Mouse (Mus musculus): ENCODE measurements around the gene Sec61a1. TPM values are rescaled to one million over a fixed set of nuclear protein-coding genes. Genes with fewer than 3 reads are reported as not detected.

The Sec61a1 gene
- polyA plus RNA-seq, 1 experiment from 2014 or later = 195 TPM

- Histone ChIP-seq H3K27ac (ENCODE audit: low read depth, low read length) (no peak overlapping the region), H3K4me2 (ENCODE audit: low read depth) (no peak overlapping the region), H3K36me3 (ENCODE audit: control insufficient read depth, insufficient read depth, low read length) (no peaks in the 10 kb centered on the region), H3K27me3 (ENCODE audit: control insufficient read depth, insufficient read depth, low read length) (peaks cover 10% of the 10 kb centered on the region; the same call in 1 of the 2 replicates), H3K9ac (ENCODE audit: low read length) (no peak overlapping the region), H3K4me1 (ENCODE audit: control insufficient read depth, insufficient read depth, low read length) (no peaks in the 10 kb centered on the region), H3K9me3 (ENCODE audit: control insufficient read depth, low read length) (no peaks in the 10 kb centered on the region), H3K4me3 (ENCODE audit: low read depth, low read length) (no peak overlapping the region)
- 30% methylated on average over 4 of the region's 4 CpGs for WGBS
- no peak for ATAC-seq (ENCODE audit: insufficient read depth, low FRiP score, low TSS enrichment)
- DNase-seq (ENCODE audit: low spot score) = peak; percentile 64
Measured at GRCm38 (mm10) chr6:88549137-88549814, 30.6 kb upstream of the Sec61a1 start.

- peaks cover 10% of the 10 kb centered on the region; the same call in 1 of the 2 replicates for H3K27me3 ChIP-seq (ENCODE audit: control insufficient read depth, insufficient read depth, low read length)
- DNase-seq (ENCODE audit: low spot score) = no peak
- H3K4me1 ChIP-seq (ENCODE audit: control insufficient read depth, insufficient read depth, low read length) = no peaks in the 10 kb centered on the region
- H3K4me2 ChIP-seq (ENCODE audit: low read depth) = no peak overlapping the region
- 81% methylated on average over 10 of the region's 10 CpGs for WGBS
- H3K9ac ChIP-seq (ENCODE audit: low read length) = no peak overlapping the region
- no peaks in the 10 kb centered on the region for H3K36me3 ChIP-seq (ENCODE audit: control insufficient read depth, insufficient read depth, low read length)
- no peak for ATAC-seq (ENCODE audit: insufficient read depth, low FRiP score, low TSS enrichment)
- no peak overlapping the region for H3K4me3 ChIP-seq (ENCODE audit: low read depth, low read length)
- no peaks in the 10 kb centered on the region for H3K9me3 ChIP-seq (ENCODE audit: control insufficient read depth, low read length)
- H3K27ac ChIP-seq (ENCODE audit: low read depth, low read length) = no peak overlapping the region
Measured at GRCm38 (mm10) chr6:88548405-88549049, 29.8 kb upstream of the Sec61a1 start.

GRCm38 (mm10) chr6:88545397-88545790 is 26.7 kb upstream of the Sec61a1 start:
- Histone ChIP-seq H3K9ac (ENCODE audit: low read length) (peak overlapping the region; percentile 49; the same call in 1 of the 2 replicates), H3K27me3 (ENCODE audit: control insufficient read depth, insufficient read depth, low read length) (peaks cover 10% of the 10 kb centered on the region; the same call in 1 of the 2 replicates), H3K4me1 (ENCODE audit: control insufficient read depth, insufficient read depth, low read length) (no peaks in the 10 kb centered on the region), H3K27ac (ENCODE audit: low read depth, low read length) (no peak overlapping the region), H3K4me3 (ENCODE audit: low read depth, low read length) (no peak overlapping the region), H3K36me3 (ENCODE audit: control insufficient read depth, insufficient read depth, low read length) (no peaks in the 10 kb centered on the region), H3K9me3 (ENCODE audit: control insufficient read depth, low read length) (no peaks in the 10 kb centered on the region), H3K4me2 (ENCODE audit: low read depth) (no peak overlapping the region)
- no peak for DNase-seq (ENCODE audit: low spot score)
- 31% methylated on average over 10 of the region's 10 CpGs for WGBS
- ATAC-seq (ENCODE audit: insufficient read depth, low FRiP score, low TSS enrichment) = no peak

GRCm38 (mm10) chr6:88544644-88545396 is 26.1 kb upstream of the Sec61a1 start:
- Histone ChIP-seq H3K27ac (ENCODE audit: low read depth, low read length) (no peak overlapping the region), H3K9ac (ENCODE audit: low read length) (peak overlapping the region; percentile 49; the same call in 1 of the 2 replicates), H3K9me3 (ENCODE audit: control insufficient read depth, low read length) (no peaks in the 10 kb centered on the region), H3K36me3 (ENCODE audit: control insufficient read depth, insufficient read depth, low read length) (no peaks in the 10 kb centered on the region), H3K27me3 (ENCODE audit: control insufficient read depth, insufficient read depth, low read length) (peaks cover 10% of the 10 kb centered on the region; the same call in 1 of the 2 replicates), H3K4me1 (ENCODE audit: control insufficient read depth, insufficient read depth, low read length) (no peaks in the 10 kb centered on the region), H3K4me2 (ENCODE audit: low read depth) (no peak overlapping the region), H3K4me3 (ENCODE audit: low read depth, low read length) (no peak overlapping the region)
- no peak for ATAC-seq (ENCODE audit: insufficient read depth, low FRiP score, low TSS enrichment)
- DNase-seq (ENCODE audit: low spot score) = no peak
- 43% methylated on average over 11 of the region's 11 CpGs for WGBS

- Histone ChIP-seq H3K4me1 (ENCODE audit: control insufficient read depth, insufficient read depth, low read length) (no peaks in the 10 kb centered on the region), H3K4me2 (ENCODE audit: low read depth) (no peak overlapping the region), H3K27me3 (ENCODE audit: control insufficient read depth, insufficient read depth, low read length) (peaks cover 10% of the 10 kb centered on the region; the same call in 1 of the 2 replicates), H3K27ac (ENCODE audit: low read depth, low read length) (no peak overlapping the region), H3K9me3 (ENCODE audit: control insufficient read depth, low read length) (no peaks in the 10 kb centered on the region), H3K36me3 (ENCODE audit: control insufficient read depth, insufficient read depth, low read length) (no peaks in the 10 kb centered on the region), H3K4me3 (ENCODE audit: low read depth, low read length) (no peak overlapping the region), H3K9ac (ENCODE audit: low read length) (no peak overlapping the region)
- no peak for ATAC-seq (ENCODE audit: insufficient read depth, low FRiP score, low TSS enrichment)
- no peak for DNase-seq (ENCODE audit: low spot score)
- WGBS = 90% methylated on average over 3 of the region's 3 CpGs
Measured at GRCm38 (mm10) chr6:88544241-88544640, 25.5 kb upstream of the Sec61a1 start.

- ATAC-seq (ENCODE audit: insufficient read depth, low FRiP score, low TSS enrichment) = no peak
- no peak for DNase-seq (ENCODE audit: low spot score)
- no peak overlapping the region for H3K4me2 ChIP-seq (ENCODE audit: low read depth)
- no peaks in the 10 kb centered on the region for H3K4me1 ChIP-seq (ENCODE audit: control insufficient read depth, insufficient read depth, low read length)
- H3K27me3 ChIP-seq (ENCODE audit: control insufficient read depth, insufficient read depth, low read length) = no peaks in the 10 kb centered on the region
- H3K9me3 ChIP-seq (ENCODE audit: control insufficient read depth, low read length) = no peaks in the 10 kb centered on the region
- no peaks in the 10 kb centered on the region for H3K36me3 ChIP-seq (ENCODE audit: control insufficient read depth, insufficient read depth, low read length)
- H3K4me3 ChIP-seq (ENCODE audit: low read depth, low read length) = no peak overlapping the region
- 68% methylated on average over 2 of the region's 2 CpGs for WGBS
- H3K9ac ChIP-seq (ENCODE audit: low read length) = no peak overlapping the region
- H3K27ac ChIP-seq (ENCODE audit: low read depth, low read length) = no peak overlapping the region
Measured at GRCm38 (mm10) chr6:88540093-88540755, 21.5 kb upstream of the Sec61a1 start.

GRCm38 (mm10) chr6:88530306-88530705 is 11.6 kb upstream of the Sec61a1 start:
- no peak for DNase-seq (ENCODE audit: low spot score)
- no peak overlapping the region for H3K4me2 ChIP-seq (ENCODE audit: low read depth)
- no peaks in the 10 kb centered on the region for H3K9me3 ChIP-seq (ENCODE audit: control insufficient read depth, low read length)
- ATAC-seq (ENCODE audit: insufficient read depth, low FRiP score, low TSS enrichment) = no peak
- H3K4me3 ChIP-seq (ENCODE audit: low read depth, low read length) = no peak overlapping the region
- no peaks in the 10 kb centered on the region for H3K27me3 ChIP-seq (ENCODE audit: control insufficient read depth, insufficient read depth, low read length)
- H3K27ac ChIP-seq (ENCODE audit: low read depth, low read length) = no peak overlapping the region
- no peaks in the 10 kb centered on the region for H3K36me3 ChIP-seq (ENCODE audit: control insufficient read depth, insufficient read depth, low read length)
- H3K4me1 ChIP-seq (ENCODE audit: control insufficient read depth, insufficient read depth, low read length) = no peaks in the 10 kb centered on the region
- no peak overlapping the region for H3K9ac ChIP-seq (ENCODE audit: low read length)

GRCm38 (mm10) chr6:88524056-88524455 is 5.4 kb upstream of the Sec61a1 start:
- ATAC-seq (ENCODE audit: insufficient read depth, low FRiP score, low TSS enrichment) (no peak), DNase-seq (ENCODE audit: low spot score) (no peak)
- Histone ChIP-seq H3K27me3 (ENCODE audit: control insufficient read depth, insufficient read depth, low read length) (no peaks in the 10 kb centered on the region), H3K4me2 (ENCODE audit: low read depth) (no peak overlapping the region), H3K36me3 (ENCODE audit: control insufficient read depth, insufficient read depth, low read length) (no peaks in the 10 kb centered on the region), H3K4me1 (ENCODE audit: control insufficient read depth, insufficient read depth, low read length) (peaks cover 4% of the 10 kb centered on the region), H3K9me3 (ENCODE audit: control insufficient read depth, low read length) (no peaks in the 10 kb centered on the region), H3K27ac (ENCODE audit: low read depth, low read length) (no peak overlapping the region), H3K4me3 (ENCODE audit: low read depth, low read length) (no peak overlapping the region), H3K9ac (ENCODE audit: low read length) (no peak overlapping the region)
- WGBS = 91% methylated on average over 4 of the region's 4 CpGs

Measured in neural tube, embryonic 11.5 days (tissue).